Mouse (Mus musculus) C2C12 (cell line): ENCODE measurements at regions not wholly inside any gene's neighbourhood (a gene's known extent, or its start where the extent isn't known, plus 50 kb on each side); places are given as distances from the start of the nearest gene placed in this dataset.

ENCODE experiments used
- CEBPB ChIP-seq: IDR thresholded peaks from one replicate; pipeline ENCODE4 v1.6.1; 2011; ENCODE audit warnings: low read depth, mild to moderate bottlenecking, control low read depth, moderate library complexity
- CTCF ChIP-seq: IDR thresholded peaks from one replicate; pipeline ENCODE4 v1.5.1; 2011; ENCODE audit not compliant: control insufficient read depth, insufficient read depth, insufficient read length
- MAX ChIP-seq: IDR thresholded peaks from one replicate; pipeline ENCODE4 v1.6.1; 2011; ENCODE audit warnings: mild to moderate bottlenecking, control low read depth
- MYOD1 ChIP-seq: IDR thresholded peaks from one replicate; pipeline ENCODE4 v1.6.1; 2011; ENCODE audit warnings: low read depth; ENCODE audit not compliant: control insufficient read depth, insufficient read length
- MYOG ChIP-seq: IDR thresholded peaks from one replicate; pipeline ENCODE4 v1.6.1; 2011; ENCODE audit not compliant: control insufficient read depth, insufficient read length; ENCODE audit errors: extremely low read depth
- USF1 ChIP-seq: IDR thresholded peaks from one replicate; pipeline ENCODE4 v1.6.1; 2011; ENCODE audit warnings: low read depth, mild to moderate bottlenecking, control low read depth, moderate library complexity

DNA sequence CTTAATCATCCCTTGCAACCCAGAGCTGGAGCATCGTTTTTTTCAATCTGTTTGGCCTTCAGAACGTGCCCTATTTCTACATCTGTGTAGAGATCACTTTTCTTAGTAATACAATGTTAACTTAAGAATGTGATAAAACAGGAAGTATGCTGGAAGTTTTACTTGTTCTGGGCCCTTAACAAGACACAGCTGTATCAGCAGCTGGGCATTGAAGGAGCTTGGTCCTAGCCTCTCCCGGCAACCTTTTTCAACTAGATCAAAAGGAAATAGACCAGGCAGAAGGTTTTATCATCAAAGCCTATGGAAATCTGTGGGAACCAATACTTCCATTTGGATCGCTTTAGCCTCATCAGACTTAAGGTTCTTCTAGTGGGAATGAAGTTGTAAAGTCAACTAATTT is 317.9 kb downstream of the Ndfip2 start:
- TF ChIP-seq CTCF = no peak
- no peak for TF ChIP-seq MYOG
- TF ChIP-seq CEBPB = no peak
- no peak for TF ChIP-seq USF1
- TF ChIP-seq MYOD1 = no peak
- no peak for TF ChIP-seq MAX
